Mouse (Mus musculus): ENCODE measurements around the gene Kmt2b.
A peak's percentile ranks its signal among the peaks of the same experiment; 100 is the strongest.

Gene Kmt2b

DNA sequence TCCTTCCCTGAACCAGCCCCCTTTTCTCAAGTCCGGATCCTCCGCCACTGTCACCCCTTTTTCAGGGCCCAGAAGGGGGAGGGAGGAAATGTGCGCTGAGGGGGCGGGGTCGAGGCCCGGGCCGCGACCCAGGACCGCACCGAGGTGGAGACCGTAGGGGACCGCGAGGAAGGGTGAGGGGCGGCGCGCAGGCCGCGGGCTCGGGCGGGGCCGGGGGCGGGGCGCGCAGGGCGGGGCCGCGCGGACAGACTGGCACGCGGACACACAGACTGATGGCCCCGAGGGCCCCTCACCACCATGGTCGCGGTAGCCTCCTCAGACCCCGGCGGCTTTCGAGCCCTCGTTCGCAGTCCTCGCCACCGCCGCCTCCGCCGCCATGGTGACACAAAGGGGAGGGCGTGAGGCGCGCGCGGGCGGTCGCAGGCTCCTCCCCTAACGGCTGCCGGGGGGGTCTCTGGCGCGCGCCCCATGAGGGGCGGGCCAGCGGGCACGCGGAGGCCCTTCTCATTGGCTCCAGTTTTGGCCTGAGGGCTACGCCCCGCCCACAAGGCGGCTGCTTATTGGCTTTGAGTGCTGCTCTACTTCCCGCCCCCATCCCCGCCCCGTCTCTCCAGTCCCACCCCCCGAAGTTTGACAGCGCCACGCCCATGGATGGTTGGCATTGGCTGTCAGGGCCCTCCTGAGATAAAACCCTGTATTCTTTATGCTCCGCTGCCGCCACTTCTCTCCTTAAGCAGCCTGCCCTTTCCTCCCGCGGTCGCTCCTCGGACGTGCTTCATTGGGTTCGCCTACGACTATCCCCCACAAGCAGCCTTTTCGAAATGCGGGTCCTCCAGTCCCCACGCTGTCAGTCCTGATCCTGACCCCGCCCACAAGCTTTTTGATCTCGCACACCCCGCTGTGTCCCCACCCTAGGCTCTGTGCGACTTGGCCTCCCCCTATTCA is 53.6 kb downstream of the Kmt2b start, which contains the start of gene Arhgap33:
Gene Arhgap33, minus strand, starts transcription at position 428 of the 945 bp plus-strand sequence.
- peak; percentile 94 to 96 for DNase-seq

DNA sequence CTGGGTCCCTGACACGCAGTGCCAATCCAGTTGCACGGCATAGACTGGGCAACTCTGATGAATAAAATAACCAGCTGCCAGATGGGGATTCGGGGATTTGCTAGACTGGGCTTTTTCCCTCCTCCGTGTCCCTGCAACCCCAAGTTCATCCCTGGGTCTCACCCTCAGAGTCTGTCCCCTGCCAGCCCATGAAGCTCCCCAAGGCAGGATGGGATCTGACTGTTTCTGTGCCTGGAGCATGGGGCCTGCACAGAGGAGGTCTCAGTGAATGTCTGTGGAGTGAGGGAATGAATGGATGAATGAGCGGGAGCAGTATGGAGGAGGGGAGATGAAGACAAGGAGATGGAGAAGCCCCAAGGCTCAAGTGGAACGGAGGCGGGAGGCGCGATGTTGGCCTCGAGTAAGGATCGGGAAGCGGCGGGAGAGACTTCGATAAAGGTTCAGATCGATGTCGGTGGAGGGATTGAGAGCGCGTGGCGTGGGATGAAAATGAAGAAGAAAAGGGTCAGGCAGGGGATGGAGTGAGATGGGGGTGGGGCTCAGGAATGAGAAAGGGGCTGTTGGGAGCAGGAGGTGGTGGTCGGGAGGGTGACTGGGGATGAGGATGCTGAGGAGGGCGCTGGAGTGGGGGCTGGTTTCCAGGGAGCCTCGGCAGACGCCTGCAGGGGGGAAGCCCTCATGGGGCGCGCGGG is 54.4 kb downstream of the Kmt2b start:
- DNase-seq = no peak

DNA sequence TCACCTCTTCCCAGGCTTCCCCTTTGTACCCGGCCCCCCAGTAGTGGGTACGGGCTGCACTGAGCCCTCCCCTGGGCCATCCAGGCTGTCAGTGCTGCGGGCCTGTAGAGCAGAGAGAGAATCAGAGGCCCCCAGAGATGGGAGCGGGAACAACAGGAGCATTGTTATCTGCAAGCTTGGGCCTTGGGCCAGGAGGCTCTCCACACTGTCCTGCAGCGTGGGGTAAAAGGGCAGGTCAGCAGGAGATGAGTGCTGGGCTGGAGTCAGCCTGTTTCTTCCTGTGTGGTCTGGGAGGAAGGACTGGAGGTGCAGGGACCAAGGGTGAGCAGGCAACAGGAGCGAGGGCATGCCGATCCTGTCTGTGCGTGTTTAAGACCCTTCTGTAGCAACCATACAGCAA is 55.6 kb downstream of the Kmt2b start:
- DNase-seq = peak; percentile 67 to 68

DNA sequence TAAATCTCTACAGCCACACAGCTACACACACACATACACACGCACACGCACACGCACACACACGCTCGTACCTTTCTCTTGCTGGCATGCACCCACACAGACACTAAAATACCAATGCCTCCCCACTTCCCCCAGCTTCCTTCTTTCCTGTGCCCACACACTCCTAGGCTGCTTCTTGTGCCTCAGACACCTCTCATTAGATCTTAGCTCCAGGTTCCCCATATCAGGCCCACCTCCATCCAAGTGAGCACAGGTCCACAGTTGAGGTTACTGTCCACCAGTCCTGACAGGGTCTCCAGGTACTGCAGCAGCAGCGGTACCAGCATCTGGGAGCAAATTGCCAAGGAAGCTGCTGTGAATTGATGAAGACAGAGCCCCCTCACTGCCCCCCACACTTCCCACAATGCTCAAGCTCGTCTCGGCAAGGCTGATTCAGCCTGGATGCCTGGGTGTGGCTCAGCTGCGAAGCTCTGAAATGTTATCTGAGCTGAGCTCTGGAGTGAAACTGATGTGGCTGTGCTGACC is 57.2 kb downstream of the Kmt2b start:
- no peak for DNase-seq

DNA sequence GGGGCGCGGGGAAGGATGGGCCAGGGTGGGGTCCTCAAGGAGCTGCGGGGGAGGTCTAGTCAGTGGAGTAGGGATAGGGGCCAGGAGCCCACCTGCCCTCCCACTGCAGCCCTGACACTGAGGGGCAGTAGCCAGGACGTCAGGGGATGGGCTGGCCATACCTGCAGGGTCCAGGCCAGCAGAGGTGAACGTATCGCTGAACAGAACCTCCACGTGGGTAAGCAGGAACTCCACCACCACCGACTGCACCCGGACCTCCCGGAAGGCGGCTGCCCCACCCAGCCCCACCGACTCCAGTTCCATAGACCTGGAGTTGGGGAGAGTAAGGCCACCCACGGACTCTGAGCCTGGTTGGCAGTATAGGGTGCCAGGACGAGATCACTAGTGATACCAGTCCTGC is 61.5 kb downstream of the Kmt2b start:
- DNase-seq = no peak

DNA sequence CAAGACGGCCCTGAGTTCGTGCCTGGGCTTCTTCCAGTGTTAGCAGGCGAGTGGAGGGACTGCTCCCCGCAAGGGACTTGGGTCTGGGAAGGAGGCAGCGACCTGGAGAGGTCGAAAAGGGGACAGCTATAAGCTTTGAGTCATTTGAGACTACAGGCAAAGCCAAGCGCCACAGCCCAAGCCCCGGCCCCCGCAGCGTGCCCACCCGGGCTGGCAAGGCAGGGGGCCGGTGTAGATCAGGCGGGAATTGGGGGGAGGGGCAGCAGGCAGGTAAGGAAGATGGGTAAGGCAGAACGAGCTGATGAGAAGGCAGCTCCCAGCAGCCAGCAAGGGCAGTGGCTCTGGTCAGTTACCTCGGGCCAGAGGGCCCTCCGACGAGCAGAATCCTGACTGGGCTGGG is 62.1 kb downstream of the Kmt2b start:
- DNase-seq = no peak

DNA sequence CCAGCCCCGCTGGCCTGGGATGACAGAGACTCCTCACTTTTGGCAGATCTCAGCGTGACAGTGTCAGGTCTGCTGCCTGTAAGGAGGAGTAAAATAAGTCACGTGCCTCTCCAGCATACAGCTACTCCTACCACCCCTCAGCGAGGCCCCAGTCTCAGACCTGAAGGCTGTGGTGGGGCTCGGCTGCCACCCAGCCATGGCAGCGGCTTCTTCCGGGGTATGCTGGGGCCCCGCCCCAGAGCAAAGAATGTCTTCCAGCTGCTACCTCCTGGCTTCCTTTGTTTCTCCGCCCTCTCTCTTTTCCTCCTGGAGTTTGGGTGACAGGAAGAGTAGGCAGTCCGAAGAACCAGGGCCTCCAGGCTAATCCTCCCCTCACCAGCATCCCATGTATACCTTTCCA is 62.6 kb downstream of the Kmt2b start:
- no peak for DNase-seq

DNA sequence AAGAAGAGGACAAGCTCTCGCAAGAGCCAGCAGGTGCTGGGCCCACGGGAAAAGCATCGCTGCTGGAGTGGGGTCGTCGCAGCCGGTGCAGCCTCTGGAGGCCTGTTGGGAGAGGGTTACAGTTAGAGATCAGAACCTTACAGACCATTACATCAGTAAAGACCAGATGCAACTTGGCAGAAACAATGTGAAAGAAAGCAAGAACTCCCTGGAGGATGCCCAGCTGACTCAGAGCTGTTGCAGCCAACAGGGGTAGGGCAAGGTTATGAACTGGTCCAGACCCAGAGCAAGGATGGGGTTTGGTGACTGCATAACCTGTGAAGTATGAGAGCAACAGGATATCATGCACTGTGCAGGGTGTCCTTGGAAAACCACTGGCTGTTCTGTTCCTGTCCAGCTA is 64.0 kb downstream of the Kmt2b start:
- no peak for DNase-seq

DNA sequence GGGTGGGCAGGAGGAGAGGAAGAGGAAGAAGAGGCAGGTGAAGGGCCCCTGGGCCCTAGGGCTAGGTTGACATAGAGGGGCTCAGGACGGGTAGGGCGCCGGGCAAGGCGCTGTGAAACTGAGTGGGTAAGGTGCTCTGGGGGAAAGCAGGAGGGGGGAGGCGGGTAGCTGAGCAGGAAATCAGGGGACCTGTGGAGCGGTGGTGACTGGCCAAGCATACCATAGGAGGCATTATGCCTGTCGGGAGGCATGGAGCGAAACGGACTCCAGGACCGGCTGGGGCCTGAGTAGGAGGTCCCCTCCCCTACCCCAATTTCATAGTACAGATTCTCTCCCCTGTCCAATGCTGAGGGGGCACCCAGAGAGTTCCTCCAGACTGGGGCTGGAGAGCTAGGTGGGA is 65.7 kb downstream of the Kmt2b start:
- no peak for DNase-seq

DNA sequence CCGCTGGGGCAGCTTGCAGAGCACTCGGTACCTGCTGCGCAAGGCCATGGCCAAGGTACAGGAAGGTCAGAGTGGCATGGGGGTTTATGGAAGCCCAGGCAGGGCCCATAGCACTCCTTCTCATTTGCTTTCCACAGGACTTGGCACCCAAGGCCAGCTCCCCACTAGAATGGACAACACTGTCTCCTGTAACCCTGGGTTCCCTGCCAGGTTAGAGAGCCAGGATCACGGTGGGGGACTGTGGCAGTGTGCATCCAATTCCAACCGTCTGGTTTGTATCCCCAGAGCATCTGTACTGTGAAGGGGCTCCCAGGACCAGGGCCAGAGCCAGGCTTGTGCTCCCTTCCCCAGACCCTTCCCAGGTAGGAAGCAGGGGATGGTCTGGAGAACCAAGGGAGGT is 67.7 kb downstream of the Kmt2b start:
- no peak for DNase-seq

DNA sequence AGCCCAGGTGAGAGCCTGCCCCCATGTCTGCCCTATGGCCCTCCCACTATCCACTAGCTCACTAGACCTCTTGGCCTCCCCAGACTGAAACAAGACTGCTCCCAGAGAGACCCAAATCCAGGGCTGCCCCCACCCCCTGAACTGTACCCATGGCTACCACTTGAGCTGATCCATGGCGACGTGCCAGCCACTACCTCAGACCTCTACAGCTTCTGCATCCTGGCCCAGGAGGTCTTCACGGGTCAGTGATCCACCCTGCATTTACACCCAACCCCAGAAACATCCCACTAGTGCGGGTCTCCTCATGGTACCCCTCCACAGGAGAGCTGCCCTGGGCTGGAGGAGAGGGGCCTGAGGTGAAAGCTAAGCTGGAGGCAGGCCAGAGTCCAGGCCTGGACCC is 68.1 kb downstream of the Kmt2b start:
- peak in 1 of 2 experiments; percentile 18 for DNase-seq

All from kidney, adult 8-10 months (tissue).